Mouse (Mus musculus) E14TG2a.4 (cell line): ENCODE measurements around the gene Haghl.

Experiments used
- CTCF ChIP-seq: conservative IDR thresholded peaks from 2 replicates; pipeline ENCODE4 v1.5.1; 2014; ENCODE audit warnings: low read length
- NANOG ChIP-seq: IDR thresholded peaks from 2 replicates; pipeline ENCODE4 v1.6.1; 2014; ENCODE audit warnings: borderline replicate concordance, low read length, mixed read lengths
- POU5F1 ChIP-seq: IDR thresholded peaks from 2 replicates; pipeline ENCODE4 v1.6.1; 2014; ENCODE audit warnings: low read length, borderline replicate concordance

GRCm38 (mm10) chr17:25833961-25834594 lies 48.6 kb upstream of the Haghl start:
- no peak for TF ChIP-seq CTCF
- no peak for TF ChIP-seq NANOG
- no peak for TF ChIP-seq POU5F1
